Mouse (Mus musculus) cerebellum, postnatal 36 days (tissue): ENCODE results near the gene Zfand5.
"Not testable (repeated sequence)": the region's sequence is repeated elsewhere in the genome, so short reads cannot be mapped to it uniquely, and the experiment has no call there.

Experiments
- DNase-seq, 2 experiments: peaks; one replicate each; pipeline ENCODE4 v3.0.0; 2021 to 2022; ENCODE audit warnings: mixed read lengths in 2 of 2

Gene Zfand5

GRCm38 (mm10) chr19:21271741-21272654 lies at the start of gene Zfand5:
Gene Zfand5, plus strand, starts transcription at chr19:21272278.
- peak; percentile 99 to 100 for DNase-seq

DNA sequence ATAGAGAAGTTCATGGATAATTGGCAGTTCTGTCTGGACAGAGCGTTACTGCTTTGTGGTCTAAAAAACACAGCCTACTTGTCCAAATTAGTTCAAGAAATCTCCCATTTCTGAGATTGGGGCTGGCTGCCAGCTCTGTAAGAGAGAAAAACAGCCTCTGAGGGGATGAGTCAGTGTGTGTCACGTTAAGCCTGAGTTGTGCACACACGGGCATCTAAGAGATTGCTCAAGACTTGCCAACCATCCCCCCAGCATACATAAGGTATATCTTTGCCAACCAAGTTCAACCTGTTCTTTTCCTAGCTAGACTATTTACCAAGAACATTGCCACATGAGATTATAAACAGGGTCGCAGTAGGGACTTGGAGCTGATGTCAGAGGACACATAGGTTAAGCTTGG lies 44.9 kb upstream of the Zfand5 start:
- DNase-seq, result peak; percentile 12 to 23

GRCm38 (mm10) chr19:21227754-21228153 lies 44.3 kb upstream of the Zfand5 start:
- DNase-seq, result no peak

DNA sequence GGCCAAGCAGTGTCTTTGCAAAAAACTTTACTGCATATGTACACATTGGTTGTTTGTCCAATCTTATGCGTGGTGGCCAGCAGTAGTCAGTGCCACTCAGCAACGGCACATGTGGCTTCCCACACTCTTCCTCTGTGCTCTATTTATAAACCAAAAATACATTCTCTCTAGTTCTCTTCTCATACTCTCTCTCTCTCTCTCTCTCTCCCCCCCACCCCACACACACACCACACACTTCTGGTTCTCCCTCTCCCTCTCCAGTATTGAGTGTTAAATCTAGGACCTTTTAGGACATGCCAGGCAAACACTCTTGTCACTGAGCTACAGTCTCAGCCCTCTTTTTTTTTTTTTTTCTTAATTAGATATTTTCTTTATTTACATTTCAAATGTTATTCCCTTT lies 23.3 kb upstream of the Zfand5 start:
- not testable (repeated sequence) for DNase-seq

DNA sequence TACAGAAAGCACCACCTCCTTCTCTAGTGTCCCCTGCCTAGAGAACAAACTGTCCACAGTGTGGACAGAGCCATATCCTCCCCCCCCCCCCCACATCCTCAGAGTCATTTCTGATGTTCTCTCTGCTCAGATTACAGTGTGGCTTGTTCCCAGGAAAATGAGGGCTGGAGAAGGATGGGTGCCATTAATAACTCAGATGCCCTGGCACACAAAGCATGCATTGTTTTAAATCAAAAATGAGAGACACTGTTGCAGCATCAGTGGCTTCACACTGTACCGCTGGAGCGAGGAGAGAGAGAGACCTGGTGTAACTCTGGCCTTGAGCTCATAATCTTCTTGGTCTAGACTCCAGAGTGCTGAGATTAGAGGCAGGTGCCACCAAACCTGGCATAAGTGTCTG lies 18.2 kb upstream of the Zfand5 start:
- DNase-seq, result no peak

GRCm38 (mm10) chr19:21255920-21256319 lies 16.2 kb upstream of the Zfand5 start:
- no peak for DNase-seq

GRCm38 (mm10) chr19:21259453-21259852 lies 12.6 kb upstream of the Zfand5 start:
- DNase-seq, result no peak

DNA sequence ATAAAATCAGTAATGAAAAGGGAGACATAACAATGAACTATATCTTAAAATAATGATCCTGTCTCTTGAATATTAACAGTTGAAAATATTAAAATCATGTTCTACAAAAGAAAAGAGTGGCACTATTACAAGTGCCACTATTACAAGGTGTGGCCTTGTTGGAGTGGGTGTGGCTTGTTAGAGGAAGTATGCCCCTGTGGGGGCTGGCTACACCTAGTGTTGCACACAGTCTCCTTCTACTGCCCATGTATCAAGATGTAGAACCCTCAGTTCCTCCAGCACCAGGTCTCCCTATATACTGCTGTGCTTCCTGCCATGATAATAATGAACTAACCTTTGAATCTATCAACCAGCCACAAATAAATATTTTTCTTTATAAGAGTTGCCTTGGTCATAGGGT lies 11.8 kb upstream of the Zfand5 start:
- no peak for DNase-seq

DNA sequence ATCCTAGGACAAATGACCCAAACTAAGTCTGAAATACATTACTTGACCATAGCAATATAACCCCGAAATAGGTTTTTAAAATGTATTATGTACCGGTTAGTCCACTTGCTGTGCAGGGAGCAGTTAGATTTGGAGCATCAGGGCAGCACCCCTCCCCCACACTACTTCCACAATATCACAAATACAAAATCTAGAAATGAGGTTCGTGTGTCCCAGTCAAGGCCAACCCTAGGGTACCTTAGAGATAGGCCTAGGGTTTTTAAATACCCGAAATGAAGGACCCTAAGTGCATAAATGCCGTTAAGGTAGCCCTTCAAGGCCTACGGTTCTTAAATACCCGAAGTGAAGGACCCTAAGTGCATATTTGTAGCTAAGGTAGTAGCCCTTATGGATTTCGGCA lies 892 bp upstream of the Zfand5 start:
- DNase-seq, result peak in 1 of 2 experiments; percentile 38

DNA sequence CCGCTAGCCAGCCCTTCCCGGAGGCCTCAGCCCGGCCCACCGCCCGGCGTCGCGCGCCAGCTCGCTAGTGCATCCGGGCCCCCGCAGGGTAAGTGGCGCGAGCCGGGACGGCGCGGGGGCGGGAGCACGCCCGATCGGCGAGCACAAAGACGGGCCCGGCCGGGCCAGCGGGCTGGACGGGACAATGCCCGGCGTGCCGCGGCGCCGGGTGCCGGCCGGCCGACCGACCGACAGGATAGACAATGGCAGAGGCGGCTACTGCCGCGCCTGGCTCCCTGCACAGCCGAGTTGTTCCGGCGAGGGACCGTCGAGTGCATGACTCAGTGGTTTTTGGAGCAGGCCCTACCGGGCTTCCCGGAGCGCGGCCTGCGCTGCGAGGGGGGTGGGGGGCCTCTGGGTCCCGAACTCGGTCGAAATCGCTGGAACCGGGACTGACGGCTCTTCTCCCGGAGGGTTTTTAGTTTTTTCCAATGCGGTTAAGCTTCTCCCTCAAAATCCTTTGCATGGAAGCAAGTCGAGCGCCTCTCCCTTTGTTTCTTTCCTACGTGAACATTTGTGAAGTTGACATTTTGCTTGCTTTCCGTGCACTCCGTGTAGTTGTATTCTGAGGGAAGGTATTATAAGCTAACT lies 692 bp downstream of the Zfand5 start:
- peak; percentile 70 to 79 for DNase-seq

DNA sequence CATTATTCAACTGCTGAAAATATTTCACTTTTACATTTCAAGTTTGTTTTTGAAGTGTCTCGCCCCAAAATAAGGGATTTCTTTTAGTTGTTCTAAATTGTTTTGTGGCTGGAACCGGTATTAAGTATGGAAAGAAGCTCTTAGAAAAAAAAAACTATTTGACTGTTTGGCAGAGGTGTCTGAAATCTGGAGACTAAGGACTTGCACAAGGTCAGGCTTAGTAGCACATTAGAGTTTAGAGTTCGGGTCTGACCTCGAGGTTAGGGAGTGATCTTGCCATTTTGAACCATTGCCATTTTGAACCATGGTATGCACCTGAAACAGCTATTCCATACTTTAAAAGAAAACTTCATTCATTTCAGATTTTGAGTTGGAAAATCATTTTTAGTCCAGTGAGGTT lies 1.4 kb downstream of the Zfand5 start:
- DNase-seq, result no peak

DNA sequence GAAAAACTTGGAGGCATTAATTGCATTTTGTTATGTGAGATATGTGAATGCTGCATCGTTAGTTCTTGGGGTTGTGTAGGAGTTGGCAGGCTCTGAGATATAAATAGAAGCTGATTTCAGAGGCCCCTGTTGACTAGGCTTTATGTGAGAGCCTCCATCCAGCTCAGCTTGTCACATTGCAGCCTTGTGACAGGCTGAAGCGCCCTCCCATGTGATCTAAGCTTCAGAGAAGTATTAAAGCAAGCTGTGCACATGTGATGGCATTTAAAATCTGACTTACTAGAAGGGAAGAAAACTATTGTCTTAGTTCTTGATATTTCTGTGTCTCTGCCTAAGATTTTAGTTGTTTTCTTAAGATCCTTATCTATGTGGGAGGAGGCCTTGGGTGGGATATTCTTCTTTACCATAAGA lies 2.1 kb downstream of the Zfand5 start:
- DNase-seq, result peak; percentile 66 to 70

- no peak for DNase-seq
Measured at GRCm38 (mm10) chr19:21274714-21275113, 2.6 kb downstream of the Zfand5 start.

GRCm38 (mm10) chr19:21276317-21276716 lies 4.2 kb downstream of the Zfand5 start:
- DNase-seq, result no peak

DNA sequence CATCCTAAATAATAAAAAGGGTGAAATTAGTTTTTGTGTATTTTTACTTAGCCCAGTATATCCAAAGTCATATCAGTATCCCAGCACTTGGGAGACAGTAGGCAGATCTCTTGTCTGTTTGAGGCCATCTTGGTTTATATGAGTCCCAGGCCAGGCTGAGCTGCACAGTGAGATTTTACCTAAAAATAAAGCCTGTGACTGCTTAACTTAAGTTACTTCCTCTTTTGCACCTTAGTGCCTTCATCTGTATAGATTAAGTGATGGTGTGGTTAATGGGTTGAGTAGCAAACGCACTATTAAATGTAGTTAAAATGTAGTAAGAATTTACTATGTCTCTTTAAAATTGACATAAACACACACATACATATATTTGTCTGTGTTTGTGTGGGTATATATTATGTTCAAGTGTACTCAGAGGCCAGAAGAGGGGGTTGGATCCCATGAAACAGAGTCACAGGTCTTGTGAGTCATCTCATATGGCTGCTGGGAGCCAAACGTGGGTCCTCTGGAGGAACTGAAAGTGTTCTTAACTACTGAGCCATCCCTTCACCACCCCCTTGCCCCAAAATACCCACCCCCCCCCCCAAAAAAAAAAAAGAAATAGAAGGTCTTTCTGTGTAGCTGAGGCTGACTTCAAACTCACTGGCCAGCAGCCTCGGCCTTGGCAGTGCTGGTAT lies 14.5 kb downstream of the Zfand5 start:
- no peak for DNase-seq

DNA sequence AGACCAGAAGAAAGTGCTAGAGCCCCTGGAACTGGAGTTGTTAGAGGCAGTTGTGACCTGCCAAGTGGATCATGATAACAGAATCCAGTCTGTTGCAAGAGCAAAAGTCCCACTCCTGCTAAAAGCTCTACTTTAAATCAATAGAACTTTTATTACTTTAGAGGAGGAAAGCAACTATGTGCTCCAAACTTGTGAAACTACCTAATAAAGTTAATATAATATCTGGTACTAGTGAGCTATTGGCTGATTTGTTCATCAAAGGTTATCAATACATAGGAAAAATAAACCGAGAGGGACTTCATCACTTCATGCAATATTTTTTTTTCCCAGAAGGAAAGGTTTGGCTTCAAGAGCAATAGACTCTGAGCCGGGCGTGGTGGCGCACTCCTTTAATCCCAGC lies 25.3 kb downstream of the Zfand5 start:
- DNase-seq, result no peak

DNA sequence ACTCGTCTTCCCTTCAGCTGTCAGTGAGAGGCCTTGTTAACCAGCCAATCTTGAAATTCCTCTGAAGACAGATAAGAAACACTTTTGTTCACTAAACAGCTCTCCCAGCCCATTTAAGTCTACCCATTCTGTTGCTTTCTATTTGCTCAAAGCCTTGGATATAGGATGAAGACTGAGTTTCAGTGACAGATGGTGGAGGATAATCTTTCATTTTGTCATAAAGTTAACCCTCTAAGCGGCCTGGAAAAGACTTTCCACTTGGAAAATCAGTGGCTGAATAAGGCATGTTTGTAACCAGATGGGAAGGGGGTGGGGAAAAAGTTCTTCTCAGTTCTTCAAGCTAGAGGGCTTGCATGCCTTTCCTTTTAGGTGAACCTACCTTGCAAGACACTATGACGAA lies 29.7 kb downstream of the Zfand5 start:
- DNase-seq, result no peak

- no peak for DNase-seq
Measured at GRCm38 (mm10) chr19:21307755-21308154, 35.7 kb downstream of the Zfand5 start.

GRCm38 (mm10) chr19:21310364-21310763 lies 38.3 kb downstream of the Zfand5 start:
- not testable (repeated sequence) for DNase-seq

DNA sequence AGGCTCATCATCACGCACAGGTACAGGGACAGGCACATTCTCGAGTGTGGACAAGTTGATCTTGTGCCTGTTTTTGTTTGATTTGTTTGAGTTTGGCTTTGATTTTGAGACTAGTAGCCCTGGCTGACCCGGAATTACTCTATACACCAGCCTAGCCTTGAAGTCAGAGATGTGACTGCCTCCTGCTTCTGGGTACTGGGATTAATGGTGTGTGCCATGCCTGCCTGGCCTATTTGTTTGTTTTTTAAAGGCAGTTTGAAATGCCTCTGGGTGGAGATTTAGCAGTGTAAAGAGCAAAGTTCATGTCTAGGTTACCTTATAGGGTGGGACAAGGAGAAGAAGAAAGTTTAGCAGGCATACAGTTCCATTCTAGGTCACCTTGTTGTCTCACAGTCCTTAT lies 43.6 kb downstream of the Zfand5 start:
- DNase-seq, result no peak

DNA sequence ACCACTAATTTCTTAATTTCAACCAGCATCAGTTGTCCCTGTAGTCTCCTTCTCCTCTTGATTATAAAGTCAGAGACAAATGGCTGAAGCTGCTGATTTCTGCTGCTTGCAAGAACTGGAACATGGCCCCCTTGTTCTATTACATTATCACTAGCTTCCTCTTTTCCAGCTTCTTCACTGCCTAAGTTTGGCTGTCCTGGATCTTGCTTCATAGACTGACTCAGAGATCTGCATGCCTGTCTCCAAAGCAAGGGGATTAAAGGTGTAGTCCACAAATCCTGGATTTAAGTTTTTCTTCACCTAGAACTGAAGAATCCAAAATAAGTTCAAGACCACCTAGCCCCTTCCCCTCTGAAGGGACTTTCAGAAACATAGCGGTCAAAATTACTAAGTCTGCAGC lies 47.5 kb downstream of the Zfand5 start:
- DNase-seq, result no peak

GRCm38 (mm10) chr19:21325333-21325732 lies 53.3 kb downstream of the Zfand5 start:
- no peak for DNase-seq

- peak in 1 of 2 experiments; percentile 4 for DNase-seq
Measured at GRCm38 (mm10) chr19:21328951-21329350, 56.9 kb downstream of the Zfand5 start.

GRCm38 (mm10) chr19:21329770-21330169 lies 57.7 kb downstream of the Zfand5 start:
- DNase-seq, result peak; percentile 70 to 74
